Mouse (Mus musculus) bone marrow macrophage, adult 2 months (primary cell): Measurements from ENCODE around the gene Ptges2.

Source experiments
- CTCF ChIP-seq: IDR thresholded peaks from 2 replicates; pipeline ENCODE4 v1.5.1; 2012; ENCODE audit warnings: low read depth, mild to moderate bottlenecking, low read length, moderate library complexity
- POLR2A ChIP-seq: IDR thresholded peaks from 2 replicates; pipeline ENCODE4 v1.6.1; 2012; ENCODE audit warnings: mild to moderate bottlenecking, low read depth, low read length, borderline replicate concordance

- TF ChIP-seq CTCF (no peak), POLR2A (no peak)
Measured at GRCm38 (mm10) chr2:32356216-32356615, 39.5 kb upstream of the Ptges2 start.
